Mouse (Mus musculus): ENCODE data around the gene Sod1.

DNA sequence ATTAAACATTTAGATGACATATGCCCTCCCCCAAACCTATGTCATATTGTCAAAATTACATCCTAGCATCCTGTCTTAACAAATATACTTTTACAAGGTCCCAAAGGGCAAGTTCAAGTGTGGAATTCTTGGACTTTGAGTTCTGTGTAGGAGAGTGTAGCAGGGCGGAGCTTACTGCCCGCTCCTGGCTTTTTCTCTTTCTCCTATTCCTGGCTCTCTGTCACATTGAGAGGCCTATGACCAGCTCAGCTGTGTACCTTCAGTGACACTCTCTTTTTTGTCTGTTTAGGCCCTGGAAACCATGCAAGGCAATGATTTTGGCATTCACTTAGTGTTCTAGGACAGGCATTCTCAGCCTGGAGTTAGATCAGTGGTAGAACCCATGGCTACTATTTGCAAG lies 4.1 kb upstream of the Sod1 start:
- TF ChIP-seq POLR2A (IDR thresholded peaks at IDR 0.05; ENCODE audit: extremely low read depth, insufficient read depth, low read length) (no peak), CTCF (IDR thresholded peaks at IDR 0.05; ENCODE audit: low read depth, low read length) (no peak)

Data from liver, adult 2 months (tissue).